Mouse (Mus musculus) layer of hippocampus, adult 9-10 months (tissue): ENCODE results near the gene Olfr1313.
"Not testable (repeated sequence)": the region's sequence is repeated elsewhere in the genome, so short reads cannot be mapped to it uniquely, and the experiment has no call there.

Source experiments
- DNase-seq: peaks from one replicate; pipeline ENCODE4 v3.0.0; 2022; ENCODE audit warnings: low spot score

Olfr1313 gene

DNA sequence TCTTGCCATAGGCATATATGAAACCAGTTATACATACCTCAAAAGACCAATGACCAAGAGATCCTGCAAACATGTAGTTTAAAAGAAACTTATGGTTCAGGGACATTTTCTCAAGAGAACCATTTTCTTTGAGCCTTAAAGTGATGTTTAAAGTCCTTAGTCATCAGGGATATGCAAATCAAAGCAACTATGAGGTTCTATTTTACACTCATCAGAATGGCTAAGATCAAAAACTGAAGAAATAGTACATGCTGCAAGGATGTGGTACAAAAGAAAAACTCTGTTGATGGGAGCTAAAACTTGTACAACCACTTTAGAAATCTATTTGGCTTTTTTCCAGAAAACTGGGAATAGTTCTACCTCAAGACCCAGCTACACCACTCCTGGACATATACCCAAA is at the start of gene Olfr1313:
TSS of gene Olfr1313 (minus strand) at position 101 of the 400 bp plus-strand sequence.
- DNase-seq, result no peak

DNA sequence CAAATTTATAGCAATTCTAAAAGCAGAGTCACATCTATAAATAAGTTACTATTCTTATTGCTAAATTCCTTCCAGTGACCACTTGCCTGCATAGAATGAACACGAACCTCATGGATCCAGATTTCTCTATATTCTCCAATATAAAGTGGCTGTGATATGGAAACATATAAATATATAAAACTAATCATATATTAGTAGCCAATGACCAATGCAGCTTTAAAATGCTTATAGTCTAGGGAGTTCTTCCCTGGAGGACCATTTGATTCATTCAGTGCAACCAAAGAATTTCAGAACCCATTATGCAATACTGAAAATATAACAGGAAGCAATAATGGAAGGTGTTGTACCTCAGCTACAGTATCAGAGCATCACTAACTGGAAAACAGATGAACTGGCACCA is 37.7 kb upstream of the Olfr1313 start, which contains the start of gene Olfr1315-ps1:
TSS of gene Olfr1315-ps1 (minus strand) at position 101 of the 400 bp plus-strand sequence.
- DNase-seq, result no peak

DNA sequence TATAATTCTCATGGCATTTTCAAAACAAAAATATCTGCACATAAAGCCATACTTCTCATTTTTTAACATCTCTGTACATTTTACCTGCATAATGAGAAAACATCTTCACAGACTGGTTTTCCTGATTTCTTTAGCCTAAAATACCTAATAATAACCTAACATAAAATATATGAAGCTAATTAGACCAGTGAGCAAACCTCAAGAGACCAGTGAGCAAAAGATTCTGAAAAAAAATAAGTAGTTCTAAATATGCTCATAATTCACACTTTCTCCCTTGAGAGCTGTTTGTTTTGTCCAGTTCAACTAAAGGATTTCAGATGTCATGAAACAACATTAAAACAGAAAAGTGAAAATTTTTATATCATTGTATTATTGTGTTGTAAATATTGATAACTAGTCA is 19.0 kb upstream of the Olfr1313 start, which contains the start of gene Olfr1314:
TSS of gene Olfr1314 (minus strand) at position 101 of the 400 bp plus-strand sequence.
- no peak for DNase-seq

DNA sequence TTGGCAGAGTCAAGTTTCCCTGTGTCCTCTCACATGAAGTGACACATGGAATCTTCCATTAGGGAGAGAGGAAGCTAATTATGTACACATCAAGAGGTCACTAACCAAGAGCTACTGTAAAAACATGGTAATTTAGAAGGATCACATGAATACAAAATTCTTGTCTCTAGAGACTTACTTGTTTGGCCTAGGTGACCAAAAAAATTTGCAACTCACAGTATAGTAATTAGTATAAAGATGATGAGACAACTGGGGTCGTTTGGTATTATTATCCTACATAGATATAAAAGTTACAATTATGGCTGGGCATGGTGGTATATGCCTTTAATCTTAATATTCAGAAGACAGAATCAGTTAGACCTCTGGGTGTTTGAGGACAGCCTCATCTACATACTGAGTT is 27.5 kb downstream of the Olfr1313 start, which contains the start of gene Olfr1312:
TSS of gene Olfr1312 (minus strand) at position 101 of the 400 bp plus-strand sequence.
- DNase-seq, result no peak

DNA sequence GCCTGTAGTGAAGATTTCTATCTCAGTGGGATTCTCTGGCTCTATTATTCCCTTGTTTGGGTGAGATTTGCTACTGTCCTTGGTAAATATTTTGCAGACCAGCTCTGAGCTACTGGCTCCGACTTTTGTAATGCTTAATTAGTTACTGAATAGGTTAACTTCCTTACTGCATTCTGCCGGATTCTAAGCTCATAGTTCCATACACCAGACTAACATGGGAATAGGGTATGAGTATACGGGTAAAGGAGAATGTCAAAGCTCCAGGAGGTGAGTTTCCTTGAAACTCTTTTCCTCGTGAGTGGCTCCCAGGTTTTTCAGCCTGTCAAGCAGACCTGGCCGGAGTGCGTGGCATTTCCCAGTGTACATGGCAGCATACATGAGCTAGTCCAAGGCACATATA is 50.7 kb downstream of the Olfr1313 start:
- DNase-seq, result not testable (repeated sequence)

DNA sequence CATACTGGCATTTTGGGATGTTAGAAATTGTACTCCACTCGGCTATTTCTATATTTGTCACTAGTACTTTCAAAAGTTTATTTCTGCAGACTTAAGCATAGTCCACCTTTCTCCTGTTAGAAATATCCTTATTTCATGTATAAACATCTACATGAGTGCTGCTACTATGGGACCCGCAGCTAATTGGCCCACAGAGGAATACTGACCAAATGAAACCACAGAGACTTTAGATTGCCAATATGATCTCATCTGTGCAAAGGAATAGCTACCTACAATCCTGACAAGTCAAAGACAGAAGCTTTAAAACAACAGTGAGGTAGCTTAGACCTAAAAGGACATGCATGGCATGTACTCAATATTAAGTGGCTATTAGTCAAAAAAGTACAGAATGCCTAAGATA is 53.3 kb downstream of the Olfr1313 start, which contains the start of gene Olfr1311:
TSS of gene Olfr1311 (minus strand) at position 101 of the 400 bp plus-strand sequence.
- DNase-seq, result no peak
